Mouse (Mus musculus) embryonic facial prominence, embryonic 13.5 days (tissue): ENCODE results near the gene Tnrc18. TPM values are rescaled to one million over a fixed set of nuclear protein-coding genes. Genes with fewer than 3 reads are reported as not detected.
"Not testable (repeated sequence)": the region's sequence is repeated elsewhere in the genome, so short reads cannot be mapped to it uniquely, and the experiment has no call there.

Experiments used
- ATAC-seq: fragments of 200-750 bp; cut with Nextera tagmentation; 2 replicates; pipeline ENCODE4 v1.8.0; 2017; ENCODE audit warnings: low read depth; ENCODE audit not compliant: insufficient number of reproducible peaks, insufficient read depth, low FRiP score, low TSS enrichment
- H3K27ac ChIP-seq: fragments of 300-500 bp; sonication (generic); 2 replicates; pipeline ENCODE4 v1.5.1; 2015; ENCODE audit warnings: moderate library complexity, mild to moderate bottlenecking, inconsistent platforms
- H3K27me3 ChIP-seq: fragments of 300-500 bp; sonication (generic); 2 replicates; pipeline ENCODE4 v1.6.1; 2015; ENCODE audit warnings: mild to moderate bottlenecking, inconsistent platforms
- H3K36me3 ChIP-seq: fragments of 300-500 bp; sonication (generic); 2 replicates; pipeline ENCODE4 v1.6.1; 2015; ENCODE audit warnings: mild to moderate bottlenecking, inconsistent platforms
- H3K4me1 ChIP-seq: fragments of 300-500 bp; sonication (generic); 2 replicates; pipeline ENCODE4 v1.6.1; 2015; ENCODE audit warnings: inconsistent platforms
- H3K4me2 ChIP-seq: fragments of 300-500 bp; sonication (generic); 2 replicates; pipeline ENCODE4 v1.6.1; 2015; ENCODE audit warnings: moderate library complexity, mild to moderate bottlenecking, inconsistent platforms
- H3K4me3 ChIP-seq: fragments of 300-500 bp; sonication (generic); 2 replicates; pipeline ENCODE4 v1.5.1; 2015; ENCODE audit warnings: mild to moderate bottlenecking, inconsistent platforms
- H3K9ac ChIP-seq: fragments of 300-500 bp; sonication (generic); 2 replicates; pipeline ENCODE4 v1.6.1; 2015; ENCODE audit warnings: mild to moderate bottlenecking, inconsistent platforms
- H3K9me3 ChIP-seq: fragments of 300-500 bp; sonication (generic); 2 replicates; pipeline ENCODE4 v1.6.1; 2016; ENCODE audit warnings: inconsistent platforms
- WGBS: fragments of 180-500 bp; shearing (Covaris S2); methylation state at CpG from one replicate; pipeline ENCODE4 v1.1.7; 2015; ENCODE audit warnings: mixed read lengths; 5-methylcytosine and 5-hydroxymethylcytosine counted together
- polyA plus RNA-seq: library from polyadenylated mRNA; unstranded; fragments of >200 nt; fragmentation: Nextera tagmentation; extraction: Ambion mirVana; gene quantifications from 2 replicates; pipeline ENCODE4 v1.2.1, GENCODE M21; 2015

Gene Tnrc18
- polyA plus RNA-seq, 1 experiment from 2014 or later, result 55.7 TPM

- Histone ChIP-seq H3K4me3 (no peak overlapping the region), H3K4me1 (peaks cover 15% of the 10 kb centered on the region), H3K27me3 (no peaks in the 10 kb centered on the region), H3K36me3 (no peaks in the 10 kb centered on the region), H3K27ac (no peak overlapping the region; the same call in 1 of the 2 replicates), H3K4me2 (no peak overlapping the region), H3K9ac (no peak overlapping the region), H3K9me3 (no peaks in the 10 kb centered on the region)
- ATAC-seq, result no peak
- 20% methylated on average over 7 of the region's 7 CpGs for WGBS
Measured at GRCm38 (mm10) chr5:142842137-142842642, 24.7 kb upstream of the Tnrc18 start.

DNA sequence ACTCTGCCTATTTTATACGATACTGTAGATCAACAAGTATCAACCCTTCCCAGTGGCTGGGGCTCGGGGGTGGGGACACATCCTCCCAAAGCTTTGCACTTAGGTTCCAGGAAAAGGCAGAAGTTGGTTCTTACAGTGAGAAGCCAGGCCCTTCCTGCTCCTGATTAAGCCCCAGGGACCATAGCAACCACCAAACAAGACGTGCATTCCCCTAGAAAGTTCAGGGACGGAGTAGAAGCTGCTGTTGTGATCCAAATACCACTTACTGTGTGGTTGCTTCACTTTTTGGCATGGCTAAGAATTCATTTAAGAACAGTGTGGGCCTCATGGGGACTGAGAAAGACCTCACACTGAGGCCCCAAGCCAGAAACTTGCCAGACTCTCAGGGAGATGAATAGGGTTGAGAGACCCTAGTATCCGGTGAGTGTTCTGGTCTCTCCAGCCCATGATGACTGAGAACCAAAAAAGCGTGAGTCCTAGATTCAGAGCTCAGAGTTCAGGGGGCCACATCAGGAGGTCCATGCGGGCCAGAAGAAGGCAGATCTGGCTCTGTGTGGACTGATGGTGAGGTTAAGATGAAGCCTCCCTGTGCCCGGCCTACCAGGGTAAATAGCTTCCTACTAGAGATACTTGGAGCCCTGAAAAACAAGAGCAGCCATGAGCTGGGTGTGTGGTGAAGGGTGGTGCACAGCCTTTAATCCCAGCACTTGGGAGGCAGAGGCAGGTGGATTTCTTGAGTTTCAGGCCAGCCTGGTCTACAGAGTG lies 24.1 kb upstream of the Tnrc18 start:
- no peaks in the 10 kb centered on the region for H3K36me3 ChIP-seq
- no peaks in the 10 kb centered on the region for H3K27me3 ChIP-seq
- H3K4me1 ChIP-seq, result peaks cover 17% of the 10 kb centered on the region
- H3K9ac ChIP-seq, result no peak overlapping the region
- peak overlapping the region; percentile 45; the same call in 1 of the 2 replicates for H3K27ac ChIP-seq
- 67% methylated on average over 8 of the region's 8 CpGs for WGBS
- H3K4me3 ChIP-seq, result no peak overlapping the region
- no peaks in the 10 kb centered on the region for H3K9me3 ChIP-seq
- no peak overlapping the region for H3K4me2 ChIP-seq
- no peak for ATAC-seq

DNA sequence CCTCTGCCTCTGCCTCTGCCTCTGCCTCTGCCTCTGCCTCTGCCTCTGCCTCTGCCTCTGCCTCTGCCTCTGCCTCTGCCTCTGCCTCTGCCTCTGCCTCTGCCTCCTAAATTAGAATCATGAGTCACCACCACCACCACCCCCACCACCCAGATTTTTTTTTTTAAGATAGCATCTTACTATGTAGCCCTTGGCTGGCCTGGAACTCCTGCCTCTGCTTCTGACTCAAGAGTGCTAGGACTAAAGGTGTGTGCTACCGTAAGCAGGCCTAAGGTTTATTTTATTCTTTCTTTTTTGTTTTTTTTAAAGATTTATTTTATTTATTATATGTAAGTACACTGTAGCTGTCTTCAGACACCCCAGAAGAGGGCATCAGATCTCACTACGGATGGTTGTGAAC lies 20.0 kb upstream of the Tnrc18 start:
- not testable (repeated sequence) for H3K27ac ChIP-seq, ATAC-seq, H3K9ac ChIP-seq, H3K9me3 ChIP-seq, H3K27me3 ChIP-seq, H3K4me2 ChIP-seq, H3K36me3 ChIP-seq, H3K4me3 ChIP-seq
- WGBS, result 91% methylated on average over 2 of the region's 2 CpGs
- peaks cover 20% of the 10 kb centered on the region for H3K4me1 ChIP-seq

DNA sequence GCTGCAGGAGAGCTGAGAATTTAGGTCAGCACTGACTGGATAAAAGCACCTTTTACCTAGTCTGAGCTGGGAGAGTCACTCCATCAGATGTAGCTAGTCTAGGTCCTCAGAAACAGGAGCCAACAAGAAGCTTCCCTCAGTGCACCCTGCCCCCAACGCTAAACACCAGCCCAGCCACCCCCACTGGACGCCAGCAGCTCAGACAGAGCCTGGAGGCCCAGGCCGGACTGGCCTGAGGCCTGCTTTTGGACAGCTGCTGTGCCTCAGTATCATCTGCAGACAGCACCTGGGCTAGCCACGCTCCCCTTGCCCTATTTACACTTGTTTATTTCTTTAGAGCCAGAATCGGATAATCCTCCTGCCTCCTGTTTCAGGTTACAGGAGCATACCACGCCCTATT lies 19.4 kb upstream of the Tnrc18 start:
- no peak overlapping the region for H3K4me3 ChIP-seq
- no peaks in the 10 kb centered on the region for H3K36me3 ChIP-seq
- H3K9me3 ChIP-seq, result no peaks in the 10 kb centered on the region
- no peaks in the 10 kb centered on the region for H3K27me3 ChIP-seq
- peaks cover 19% of the 10 kb centered on the region for H3K4me1 ChIP-seq
- H3K4me2 ChIP-seq, result no peak overlapping the region
- no peak overlapping the region for H3K9ac ChIP-seq
- no peak for ATAC-seq
- H3K27ac ChIP-seq, result no peak overlapping the region
- 60% methylated on average over 6 of the region's 6 CpGs for WGBS

DNA sequence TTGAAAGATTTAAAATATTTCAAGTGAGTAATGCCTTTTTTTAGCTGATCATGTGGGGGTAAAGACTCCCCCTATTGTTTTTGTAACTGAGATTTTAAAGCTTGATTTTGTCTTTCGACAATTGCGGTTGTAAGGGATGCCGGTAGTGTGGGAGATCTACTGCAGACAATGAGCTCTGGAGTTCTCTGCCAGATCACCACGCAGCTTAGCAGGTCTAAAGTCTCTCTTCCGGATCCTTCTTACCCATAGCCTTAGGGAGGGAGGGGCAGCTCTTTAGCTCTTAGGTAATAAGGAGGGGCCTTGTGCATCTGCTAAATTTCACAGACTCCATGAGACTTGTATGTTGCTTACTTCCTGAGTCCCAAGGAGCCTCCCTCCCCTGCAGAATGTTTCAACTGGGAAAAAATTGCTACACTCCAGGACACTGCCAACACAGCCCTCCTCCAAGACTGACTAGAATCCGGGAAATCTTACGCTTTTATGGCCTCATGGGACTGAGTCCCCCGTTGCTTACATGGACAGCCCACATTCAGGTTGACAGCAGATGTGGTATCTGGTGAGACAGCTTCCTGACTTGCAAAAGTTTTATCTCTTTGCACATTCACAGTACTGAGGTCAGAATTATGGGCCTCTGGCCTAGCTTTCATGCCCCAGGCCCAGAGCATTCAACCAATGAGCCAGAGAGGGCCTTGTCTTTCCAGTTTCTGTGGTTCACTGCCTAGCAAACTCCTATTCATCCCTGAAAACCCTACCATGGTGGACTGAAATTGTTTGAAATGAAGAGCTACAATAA lies 16.4 kb upstream of the Tnrc18 start:
- Histone ChIP-seq H3K27ac (no peak overlapping the region), H3K4me2 (no peak overlapping the region), H3K4me1 (peaks cover 6% of the 10 kb centered on the region; the same call in 1 of the 2 replicates), H3K9me3 (no peaks in the 10 kb centered on the region), H3K27me3 (no peaks in the 10 kb centered on the region), H3K9ac (no peak overlapping the region), H3K4me3 (no peak overlapping the region), H3K36me3 (no peaks in the 10 kb centered on the region)
- 58% methylated on average over 8 of the region's 8 CpGs for WGBS
- ATAC-seq, result no peak

GRCm38 (mm10) chr5:142826131-142826530 lies 8.7 kb upstream of the Tnrc18 start:
- Histone ChIP-seq H3K4me1 (peaks cover 37% of the 10 kb centered on the region), H3K4me2 (no peak overlapping the region), H3K9ac (no peak overlapping the region), H3K9me3 (no peaks in the 10 kb centered on the region), H3K27ac (peak overlapping the region; percentile 100), H3K36me3 (no peaks in the 10 kb centered on the region), H3K4me3 (no peak overlapping the region), H3K27me3 (no peaks in the 10 kb centered on the region)
- 65% methylated on average over 4 of the region's 4 CpGs for WGBS
- ATAC-seq, result no peak

DNA sequence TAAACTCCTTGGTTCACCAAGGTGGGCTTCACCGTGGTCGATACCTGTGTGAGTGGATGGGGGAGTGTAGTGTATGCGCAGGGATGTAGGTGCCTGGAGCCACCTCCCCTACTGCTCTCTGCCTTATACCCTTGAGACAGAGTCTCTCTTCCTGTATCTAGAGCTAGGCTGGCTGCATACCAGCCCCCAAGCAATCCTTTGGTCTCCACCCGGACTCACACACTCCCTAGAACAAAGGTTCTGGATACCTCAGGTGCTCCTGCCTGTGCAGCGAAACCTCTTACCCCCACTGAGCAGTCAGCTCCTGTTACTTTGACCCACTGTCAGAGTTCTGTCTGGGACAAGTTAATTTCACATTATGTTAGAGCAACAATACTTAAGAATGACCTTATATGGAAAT lies 8.2 kb upstream of the Tnrc18 start:
- Histone ChIP-seq H3K36me3 (no peaks in the 10 kb centered on the region), H3K4me2 (0 out of 2 replicates have a peak overlapping the region, but pooled peaks have one; percentile 97), H3K27ac (peak overlapping the region; percentile 100), H3K9ac (no peak overlapping the region), H3K27me3 (no peaks in the 10 kb centered on the region), H3K4me1 (peaks cover 37% of the 10 kb centered on the region), H3K4me3 (no peak overlapping the region), H3K9me3 (no peaks in the 10 kb centered on the region)
- ATAC-seq, result no peak
- 48% methylated on average over 5 of the region's 5 CpGs for WGBS

DNA sequence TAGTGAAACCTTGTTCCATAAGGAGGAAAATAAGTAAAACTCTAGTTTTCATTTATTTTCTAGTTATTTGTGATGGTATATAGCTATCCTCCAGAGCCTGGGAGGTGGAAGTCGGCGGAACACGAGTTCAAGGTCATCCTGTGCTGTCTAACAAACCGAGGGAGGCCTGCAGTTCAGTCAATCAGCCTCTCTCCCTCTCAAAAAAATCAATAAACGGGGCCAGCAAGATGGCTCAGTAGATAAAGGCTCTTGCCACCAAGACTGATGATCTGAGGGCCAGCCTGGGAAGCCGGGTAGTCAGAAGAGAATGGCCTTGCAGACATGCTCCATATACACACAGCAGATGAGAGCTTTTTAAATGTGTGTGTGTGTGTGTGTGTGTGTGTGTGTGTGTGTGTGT lies 6.6 kb upstream of the Tnrc18 start:
- Histone ChIP-seq H3K9me3 (no peaks in the 10 kb centered on the region), H3K4me2 (peak overlapping the region; percentile 97), H3K36me3 (no peaks in the 10 kb centered on the region), H3K27me3 (no peaks in the 10 kb centered on the region), H3K4me3 (peak overlapping the region; percentile 98), H3K27ac (peak overlapping the region; percentile 100), H3K4me1 (peaks cover 37% of the 10 kb centered on the region), H3K9ac (peak overlapping the region; percentile 100)
- ATAC-seq, result no peak
- 20% methylated on average over 6 of the region's 6 CpGs for WGBS

DNA sequence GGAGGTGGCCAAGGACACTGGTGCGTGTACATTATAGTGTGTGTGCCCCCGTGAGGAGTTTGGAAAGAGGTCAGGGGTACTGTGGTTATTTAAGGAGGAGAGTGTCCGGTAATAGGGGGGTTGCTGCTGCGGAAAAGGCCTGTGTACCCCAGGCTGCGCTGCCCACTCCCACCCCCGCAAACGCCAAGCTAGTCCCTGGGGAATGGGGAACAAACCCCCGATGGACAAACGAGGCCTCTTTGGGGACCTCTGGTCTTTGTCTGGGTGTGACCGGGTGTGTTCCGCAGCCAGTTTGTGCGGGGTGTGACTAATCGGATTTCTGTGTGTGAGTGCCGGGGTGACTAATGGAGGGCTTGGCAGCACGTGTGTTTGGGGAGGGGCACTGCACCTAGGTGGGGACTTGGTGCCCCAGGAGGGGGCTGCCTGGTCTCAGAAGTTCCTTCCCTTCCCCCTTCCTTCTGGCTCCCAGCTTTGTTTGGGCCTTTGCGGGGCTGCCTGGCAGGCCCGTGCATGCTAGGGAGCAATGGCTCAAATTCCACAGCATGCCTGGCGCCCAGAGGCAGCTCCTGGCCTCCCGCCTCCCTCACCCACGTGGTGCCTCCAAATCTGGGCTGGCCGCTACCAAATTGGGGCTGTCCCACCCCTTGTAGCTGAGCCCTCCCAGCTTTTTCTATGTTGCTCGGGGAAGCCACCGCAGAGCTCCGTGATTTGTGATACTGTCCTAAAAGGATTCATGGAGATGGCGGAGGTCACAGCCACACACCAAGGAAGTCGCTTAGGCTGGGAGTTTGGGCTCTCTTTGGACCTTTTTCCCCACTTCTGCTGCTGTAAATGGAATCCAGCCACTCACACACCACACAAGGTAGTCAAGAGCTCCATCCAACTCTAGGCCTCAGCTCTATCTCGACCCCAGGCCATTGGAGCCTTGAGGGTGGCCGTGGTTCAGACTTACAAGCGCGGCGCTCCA lies 5.9 kb upstream of the Tnrc18 start:
- Histone ChIP-seq H3K4me1 (peaks cover 37% of the 10 kb centered on the region), H3K27ac (peak overlapping the region; percentile 100), H3K4me3 (peak overlapping the region; percentile 98), H3K36me3 (no peaks in the 10 kb centered on the region), H3K4me2 (peak overlapping the region; percentile 97), H3K27me3 (no peaks in the 10 kb centered on the region), H3K9me3 (no peaks in the 10 kb centered on the region), H3K9ac (peak overlapping the region; percentile 100)
- ATAC-seq, result peak; percentile 82
- 3% methylated on average over 31 of the region's 31 CpGs for WGBS

GRCm38 (mm10) chr5:142822286-142823095 lies 5.0 kb upstream of the Tnrc18 start:
- Histone ChIP-seq H3K4me1 (peaks cover 37% of the 10 kb centered on the region), H3K9ac (peak overlapping the region; percentile 100), H3K9me3 (no peaks in the 10 kb centered on the region), H3K27me3 (no peaks in the 10 kb centered on the region), H3K27ac (peak overlapping the region; percentile 100), H3K36me3 (no peaks in the 10 kb centered on the region), H3K4me3 (peak overlapping the region; percentile 98), H3K4me2 (peak overlapping the region; percentile 97)
- peak; percentile 8; the same call in 1 of the 2 replicates for ATAC-seq
- under 1% methylated on average over 36 of the region's 36 CpGs for WGBS
